Mouse (Mus musculus): ENCODE measurements around the gene E2f6. TPM values are rescaled to one million over a fixed set of nuclear protein-coding genes. Genes with fewer than 3 reads are reported as not detected.

Gene E2f6
- total and polyA plus RNA-seq, 3 experiments = 35.4 to 67.0 TPM; not detected in 1

DNA sequence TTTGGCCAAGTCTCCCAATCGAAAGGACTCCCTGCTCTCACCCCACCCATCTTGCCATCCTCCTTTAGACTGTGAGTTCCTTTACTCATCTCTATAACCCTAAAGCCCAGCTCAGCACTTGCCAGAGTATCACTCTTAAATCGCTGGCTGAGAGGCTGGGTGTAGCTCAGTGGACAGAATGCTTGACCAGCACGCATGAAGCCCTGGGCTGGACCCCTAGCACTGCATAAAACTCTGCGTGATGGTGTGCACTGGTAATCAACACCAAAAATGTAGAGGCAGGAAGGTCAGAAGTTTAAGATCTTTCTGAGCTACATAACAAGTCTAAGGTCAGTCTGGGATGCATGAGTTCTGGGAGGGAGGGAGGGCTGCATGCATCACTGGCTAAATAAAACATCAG is 36.2 kb upstream of the E2f6 start:
- Histone ChIP-seq H3K79me2 (ENCODE audit: control insufficient read depth, insufficient read depth, low read length, poor library complexity) (no peaks in the 10 kb centered on the region), H3K9me3 (replicated peaks; ENCODE audit: insufficient read depth, low read length) (no peaks in the 10 kb centered on the region), H3K4me1 (ENCODE audit: control insufficient read depth in 1 of 2, insufficient read depth in 2 of 2, low read length in 2 of 2) (no peaks in the 10 kb centered on the region), H3K36me3 (ENCODE audit: control insufficient read depth in 1 of 2, insufficient read depth in 2 of 2, low read length in 2 of 2) (no peaks in the 10 kb centered on the region), H3K27me3 (ENCODE audit: control insufficient read depth in 1 of 2, insufficient read depth in 2 of 2, low read length in 2 of 2) (peaks cover 8 to 18% of the 10 kb centered on the region in 2 experiments), H3K9ac (ENCODE audit: control insufficient read depth, low read depth, low read length, poor library complexity, severe bottlenecking) (no peak overlapping the region), H3K4me3 (ENCODE audit: control insufficient read depth in 1 of 2, insufficient read depth in 1 of 2, low read depth in 2 of 2, low read length in 2 of 2) (no peak overlapping the region), H3K27ac (ENCODE audit: control insufficient read depth, low read depth, low read length) (no peak overlapping the region)
- no peak for DNase-seq (ENCODE audit: low read depth, low spot score)
- TF ChIP-seq UBTF (IDR thresholded peaks at IDR 0.05; ENCODE audit: borderline replicate concordance, insufficient read depth, low read depth, low read length) (no peak), ELF1 (IDR thresholded peaks at IDR 0.05; ENCODE audit: low read depth, low read length) (no peak), TAL1 (IDR thresholded peaks at IDR 0.05; ENCODE audit: low read length) (no peak), MYC (IDR thresholded peaks at IDR 0.05; ENCODE audit: low read depth, low read length) (no peak), NRF1 (IDR thresholded peaks at IDR 0.05; ENCODE audit: insufficient read depth, low read depth, low read length, poor library complexity, severe bottlenecking) (no peak), POLR2AphosphoS2 (IDR thresholded peaks at IDR 0.05; ENCODE audit: low read length) (no peak), KAT2A (conservative IDR thresholded peaks at IDR 0.05; ENCODE audit: low read depth, low read length) (no peak), EP300 (IDR thresholded peaks at IDR 0.05; ENCODE audit: low read depth in 1 of 2, low read length in 2 of 2) (no peak), ETS1 (IDR thresholded peaks at IDR 0.05; ENCODE audit: low read depth, low read length) (no peak), MEF2A (IDR thresholded peaks at IDR 0.05; ENCODE audit: extremely low read depth, insufficient replicate concordance, low read depth, low read length, poor library complexity, severe bottlenecking) (no peak)

DNA sequence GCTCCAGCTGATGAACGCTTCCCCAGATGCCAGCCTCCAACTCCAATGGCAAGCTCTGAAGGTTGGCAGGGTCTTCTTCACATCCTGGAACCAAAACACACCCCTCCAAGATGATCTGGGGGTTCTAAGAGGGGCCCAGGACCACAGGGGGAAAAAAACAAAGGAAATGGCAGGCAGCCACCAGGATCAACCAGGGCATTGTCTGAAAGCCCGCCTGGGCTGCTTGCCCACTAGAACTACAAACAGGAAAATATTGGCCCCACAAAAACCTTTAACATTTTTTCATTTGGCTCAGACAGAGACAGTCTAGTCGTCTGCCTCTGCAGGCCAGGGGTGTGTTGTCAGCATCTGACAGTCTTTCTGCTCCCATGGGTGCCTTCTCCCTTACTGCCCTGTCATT is 35.4 kb upstream of the E2f6 start:
- peaks cover 8 to 16% of the 10 kb centered on the region in 2 experiments; a peak in 3 of 4 replicates for H3K27me3 ChIP-seq (ENCODE audit: control insufficient read depth in 1 of 2, insufficient read depth in 2 of 2, low read length in 2 of 2)
- no peak for TF ChIP-seq CTCF (IDR thresholded peaks at IDR 0.05 in 2 of 3, conservative IDR thresholded peaks at IDR 0.05 in 1 of 3; ENCODE audit: control insufficient read depth in 1 of 3, insufficient read depth in 1 of 3, low read depth in 2 of 3, low read length in 3 of 3, poor library complexity in 1 of 3, severe bottlenecking in 1 of 3)
- no peak for TF ChIP-seq ZNF384 (IDR thresholded peaks at IDR 0.05; ENCODE audit: low read depth, low read length)
- TF ChIP-seq UBTF (IDR thresholded peaks at IDR 0.05; ENCODE audit: borderline replicate concordance, insufficient read depth, low read depth, low read length) = no peak
- TF ChIP-seq USF1 (IDR thresholded peaks at IDR 0.05; ENCODE audit: low read depth, low read length) = no peak
- no peak for TF ChIP-seq USF2 (IDR thresholded peaks at IDR 0.05; ENCODE audit: borderline replicate concordance in 1 of 2, insufficient read depth in 1 of 2, low read depth in 1 of 2, low read length in 2 of 2)
- TF ChIP-seq JUND (IDR thresholded peaks at IDR 0.05; ENCODE audit: low read depth, low read length) = no peak
- no peak for TF ChIP-seq MEF2A (IDR thresholded peaks at IDR 0.05; ENCODE audit: extremely low read depth, insufficient replicate concordance, low read depth, low read length, poor library complexity, severe bottlenecking)
- TF ChIP-seq ZMIZ1 (IDR thresholded peaks at IDR 0.05; ENCODE audit: low read depth, low read length) = no peak
- no peak for TF ChIP-seq CHD2 (IDR thresholded peaks at IDR 0.05; ENCODE audit: low read length)

More for the DNA sequence above, 35.4 kb upstream of the E2f6 start:
- H3K9me3 ChIP-seq (replicated peaks; ENCODE audit: insufficient read depth, low read length) = no peaks in the 10 kb centered on the region
- H3K27ac ChIP-seq (ENCODE audit: control insufficient read depth, low read depth, low read length) = no peak overlapping the region
- H3K4me1 ChIP-seq (ENCODE audit: control insufficient read depth in 1 of 2, insufficient read depth in 2 of 2, low read length in 2 of 2) = no peaks in the 10 kb centered on the region
- H3K79me2 ChIP-seq (ENCODE audit: control insufficient read depth, insufficient read depth, low read length, poor library complexity) = no peaks in the 10 kb centered on the region
- DNase-seq (ENCODE audit: low read depth, low spot score) = no peak
- no peaks in the 10 kb centered on the region for H3K36me3 ChIP-seq (ENCODE audit: control insufficient read depth in 1 of 2, insufficient read depth in 2 of 2, low read length in 2 of 2)
- H3K4me3 ChIP-seq (ENCODE audit: control insufficient read depth in 1 of 2, insufficient read depth in 1 of 2, low read depth in 2 of 2, low read length in 2 of 2) = no peak overlapping the region
- no peak overlapping the region for H3K9ac ChIP-seq (ENCODE audit: control insufficient read depth, low read depth, low read length, poor library complexity, severe bottlenecking)
